ENCODE assay signal across 9 mouse cellular contexts in genomic region chr6:55039446-55039783, GRCm38 (mm10). TPM values are rescaled to one million over a fixed set of nuclear protein-coding genes. Genes with fewer than 3 reads are reported as not detected.
DNase-seq lines count a peak whose midpoint lies in the region; ATAC-seq and TF ChIP-seq lines count a peak whose summit lies in the region.
"Had no signal": no experiment of that assay in that cellular context is flagged by ENCODE, and none has a peak within 500 bp of the region (broad histone marks: within the 10 kb centered on the region; RNA-seq: fewer than 3 reads in every experiment).

No protein-coding gene starts in this region.

- in situ Hi-C loops in CH12.LX (cut with MboI; ENCODE audit: low pct_ligation_motif_present, low pct_unique_long_range_greater_than_20kb, low sequenced_read_pairs) = no loop called here

- no peak for DNase-seq in heart, embryonic 10.5 days (ENCODE audit: low spot score)
- no peak for DNase-seq in heart, postnatal 14 days
- DNase-seq in CH12.LX (ENCODE audit: extremely low read depth) = peak; percentile 34
- no peak for DNase-seq in hindbrain, embryonic 11.5 days (ENCODE audit: low spot score)
- no peak for DNase-seq in cerebellum, postnatal 10 days
- DNase-seq in gastrocnemius, postnatal 10 days = no peak
- DNase-seq: kidney, adult 9 months had no signal

- peak; percentile 69; the same call in 1 of the 2 replicates for TF ChIP-seq EP300 in CH12.LX (IDR thresholded peaks at IDR 0.05; ENCODE audit: low read length)

- H3K36me3 ChIP-seq in heart, embryonic 10.5 days = 0 out of 2 replicates have a peak, but pooled peaks cover 2% of the 10 kb centered on the region
- H3K36me3 ChIP-seq in CH12.LX (replicated peaks in 1 of 2; ENCODE audit: control insufficient read depth in 1 of 2, insufficient read depth in 1 of 2, low read length in 1 of 2) = peaks cover 10 to 34% of the 10 kb centered on the region in 2 experiments
- no peaks in the 10 kb centered on the region for H3K36me3 ChIP-seq in hindbrain, embryonic 11.5 days (ENCODE audit: control insufficient read depth, insufficient read depth, low read length)
- no peaks in the 10 kb centered on the region for H3K36me3 ChIP-seq in macrophage (ENCODE audit: inconsistent target)

- WGBS in heart, embryonic 10.5 days = 48% methylated on average over 6 of the region's 6 CpGs
- WGBS in hindbrain, embryonic 11.5 days = 77% methylated on average over 6 of the region's 6 CpGs
- 92% methylated on average over 6 of the region's 6 CpGs for WGBS in macrophage (ENCODE audit: missing documents)

- peak overlapping the region; percentile 95 for H3K4me2 ChIP-seq in CH12.LX (ENCODE audit: insufficient read depth, low read depth, poor library complexity, severe bottlenecking)
- peak overlapping the region; percentile 60; the same call in 1 of the 2 replicates for H3K4me2 ChIP-seq in hindbrain, embryonic 11.5 days (replicated peaks; ENCODE audit: low read depth, low read length)

- no peak for ATAC-seq in hindbrain, embryonic 11.5 days (ENCODE audit: low FRiP score)
- no peak for ATAC-seq in activated CD4-positive, CD25-positive, alpha-beta regulatory T cell, adult 4 months

- no peak for TF ChIP-seq CTCF in CH12.LX (conservative IDR thresholded peaks at IDR 0.05 in 1 of 2, IDR thresholded peaks at IDR 0.05 in 1 of 2; ENCODE audit: low read depth in 2 of 2, low read length in 2 of 2)

- H3K4me3 ChIP-seq in heart, embryonic 10.5 days = peak overlapping the region; percentile 100
- H3K4me3 ChIP-seq in CH12.LX (replicated peaks in 1 of 3; ENCODE audit: low read depth in 2 of 3, low read length in 2 of 3, poor library complexity in 1 of 3) = peak overlapping the region; percentile 92 to 100 (median 99)
- H3K4me3 ChIP-seq in hindbrain, embryonic 11.5 days (ENCODE audit: low read depth, low read length) = no peak overlapping the region; the same call in 1 of the 2 replicates
- peak overlapping the region; percentile 93; the same call in 1 of the 2 replicates for H3K4me3 ChIP-seq in macrophage (ENCODE audit: inconsistent target)

- H3K9ac ChIP-seq in CH12.LX (ENCODE audit: insufficient read depth, low read depth) = peak overlapping the region; percentile 96; the same call in 1 of the 2 replicates
- no peak overlapping the region for H3K9ac ChIP-seq in hindbrain, embryonic 11.5 days (ENCODE audit: low read depth, low read length)

- no peak for TF ChIP-seq POLR2A in CH12.LX (IDR thresholded peaks at IDR 0.05; ENCODE audit: low read depth, low read length)

- H3K27ac ChIP-seq in heart, embryonic 10.5 days = peak overlapping the region; percentile 99; the same call in 1 of the 2 replicates
- H3K27ac ChIP-seq in CH12.LX (ENCODE audit: insufficient read depth, low read depth) (no peak overlapping the region), macrophage (no peak overlapping the region)
- no peak overlapping the region for H3K27ac ChIP-seq in hindbrain, embryonic 11.5 days (ENCODE audit: low read depth, low read length)

- no peaks in the 10 kb centered on the region for H3K27me3 ChIP-seq in heart, embryonic 10.5 days (ENCODE audit: insufficient read depth, poor library complexity, severe bottlenecking)
- H3K27me3 ChIP-seq in CH12.LX (replicated peaks) = no peaks in the 10 kb centered on the region
- H3K27me3 ChIP-seq in hindbrain, embryonic 11.5 days (ENCODE audit: control insufficient read depth, insufficient read depth, low read length) = no peaks in the 10 kb centered on the region

- peaks cover 64% of the 10 kb centered on the region for H3K79me2 ChIP-seq in CH12.LX (replicated peaks; ENCODE audit: control insufficient read depth, extremely low read depth, insufficient read depth, poor library complexity, severe bottlenecking)
- H3K79me2 ChIP-seq in macrophage (ENCODE audit: inconsistent target) = peaks cover 63% of the 10 kb centered on the region

- dilution Hi-C loops in CH12.LX (cut with MboI; ENCODE audit: extremely low pct_ligation_motif_present, extremely low pct_unique_long_range_greater_than_20kb, low sequenced_read_pairs) = no loop called here

- H3K4me1 ChIP-seq in heart, embryonic 10.5 days = peaks cover 23% of the 10 kb centered on the region; the same call in 1 of the 2 replicates
- peaks cover 19 to 42% of the 10 kb centered on the region in 2 experiments for H3K4me1 ChIP-seq in CH12.LX (ENCODE audit: control insufficient read depth in 1 of 2, insufficient read depth in 2 of 2)
- H3K4me1 ChIP-seq in hindbrain, embryonic 11.5 days (replicated peaks; ENCODE audit: control insufficient read depth, insufficient read depth, low read length) = no peaks in the 10 kb centered on the region

- H3K9me3 ChIP-seq in heart, embryonic 10.5 days = no peaks in the 10 kb centered on the region
- H3K9me3 ChIP-seq in CH12.LX (replicated peaks; ENCODE audit: low read length) = peaks cover 6% of the 10 kb centered on the region
- no peaks in the 10 kb centered on the region for H3K9me3 ChIP-seq in hindbrain, embryonic 11.5 days (ENCODE audit: control insufficient read depth, low read length)

- TF ChIP-seq RAD21 in CH12.LX (IDR thresholded peaks at IDR 0.05; ENCODE audit: low read depth, low read length) = no peak

- intact Hi-C loops in heart, postnatal 14 days (cut with DNase I) = loop anchor here (2.0 kb wide), 1 partner anchor 71 kb away; no protein-coding TSS in a partner anchor

TF ChIP-seq in CH12.LX, 34 proteins besides CTCF, POLR2A, EP300 and RAD21 (continues in another document):
- 0 out of 2 replicates have a peak, but pooled peaks have one; percentile 27 for TF ChIP-seq MXI1 (IDR thresholded peaks at IDR 0.05; ENCODE audit: low read depth, low read length)
- peak; percentile 14; the same call in 1 of the 2 replicates for TF ChIP-seq IRF4 (IDR thresholded peaks at IDR 0.05; ENCODE audit: low read depth, low read length)
- no peak for TF ChIP-seq NELFE (IDR thresholded peaks at IDR 0.05; ENCODE audit: low read depth, low read length)
- TF ChIP-seq UBTF (IDR thresholded peaks at IDR 0.05; ENCODE audit: low read depth, low read length) = no peak
- no peak for TF ChIP-seq E2F4 (IDR thresholded peaks at IDR 0.05; ENCODE audit: insufficient replicate concordance, low read depth, low read length)
- TF ChIP-seq CHD1 (IDR thresholded peaks at IDR 0.05; ENCODE audit: low read depth, low read length) = 0 out of 2 replicates have a peak, but pooled peaks have one; percentile 7
- TF ChIP-seq TCF12 (IDR thresholded peaks at IDR 0.05; ENCODE audit: low read depth, low read length) = no peak
- no peak for TF ChIP-seq BHLHE40 (IDR thresholded peaks at IDR 0.05; ENCODE audit: low read depth, low read length)
- no peak for TF ChIP-seq USF1 (IDR thresholded peaks at IDR 0.05; ENCODE audit: low read depth, low read length)
- peak; percentile 39; the same call in 1 of the 2 replicates for TF ChIP-seq RCOR1 (conservative IDR thresholded peaks at IDR 0.05; ENCODE audit: low read depth, low read length)
- TF ChIP-seq MEF2A (IDR thresholded peaks at IDR 0.05; ENCODE audit: borderline replicate concordance, low read depth, low read length) = no peak
- no peak for TF ChIP-seq ZC3H11A (IDR thresholded peaks at IDR 0.05; ENCODE audit: low read depth, low read length)
- TF ChIP-seq MAZ (IDR thresholded peaks at IDR 0.05; ENCODE audit: low read depth, low read length) = no peak
- no peak for TF ChIP-seq HCFC1 (IDR thresholded peaks at IDR 0.05; ENCODE audit: low read depth, low read length)
- no peak; the same call in 1 of the 2 replicates for TF ChIP-seq ETS1 (conservative IDR thresholded peaks at IDR 0.05; ENCODE audit: low read depth, low read length)
- TF ChIP-seq KAT2A (IDR thresholded peaks at IDR 0.05; ENCODE audit: insufficient replicate concordance, low read length) = no peak
- no peak for TF ChIP-seq ELF1 (IDR thresholded peaks at IDR 0.05; ENCODE audit: low read depth, low read length)
- peak; percentile 96 for TF ChIP-seq JUND (conservative IDR thresholded peaks at IDR 0.05; ENCODE audit: low read depth, low read length)
- TF ChIP-seq CHD2 (IDR thresholded peaks at IDR 0.05; ENCODE audit: low read length) = no peak
- TF ChIP-seq MAX (IDR thresholded peaks at IDR 0.05; ENCODE audit: low read length) = no peak
- no peak for TF ChIP-seq ZKSCAN1 (IDR thresholded peaks at IDR 0.05; ENCODE audit: borderline replicate concordance, low read depth, low read length)
- TF ChIP-seq JUN (IDR thresholded peaks at IDR 0.05; ENCODE audit: insufficient read depth, low read depth, low read length) = peak; percentile 75

RNA-seq across cellular contexts. Expression of gene Gars, which starts 1.6 kb away (rescaled TPM):
- 220 and 246 TPM in 2 replicates for polyA plus RNA-seq in heart, embryonic 10.5 days (2016; fragmentation: Nextera tagmentation; extraction: Ambion mirVana)
- total RNA-seq in heart, postnatal 14 days (2021) = 10 to 100 TPM; 59.1 to 60.5 TPM
- total RNA-seq in CH12.LX (2012; rRNA removed) = 238 and 329 TPM in 2 replicates
- 432 and 457 TPM in 2 replicates for total RNA-seq in CH12.LX (2014; rRNA removed)
- polyA plus RNA-seq in CH12.LX (2012; ENCODE audit: insufficient read length, low read depth) = 341 and 354 TPM in 2 replicates
- 214 and 230 TPM in 2 replicates for polyA plus RNA-seq in hindbrain, embryonic 11.5 days (2014; fragmentation: Nextera tagmentation; extraction: Ambion mirVana)
- total RNA-seq in macrophage (2018; cell fraction: chromatin; rRNA removed) = 10 to 100 TPM in 24 of 26 experiments, 1 to 10 TPM in 2; 9.4 to 65.9 (median 32.9) TPM
- total RNA-seq in macrophage (2018; cell fraction: cytosol; rRNA removed) = 10 to 100 TPM; 37.7 to 77.4 (median 55.8) TPM
- total RNA-seq in macrophage (2018; cell fraction: nucleus; rRNA removed) = 10 to 100 TPM; 18.5 to 81.5 (median 46.6) TPM
- polyA plus RNA-seq in macrophage (2018) = 35.4 to 62.1 TPM (median 43.9 TPM) in 3 replicates
- polyA plus RNA-seq in activated CD4-positive, CD25-positive, alpha-beta regulatory T cell, adult 4 months (2017; shearing (Covaris generic)) = 10 to 100 TPM; 30.6 to 36.7 TPM
- total RNA-seq in gastrocnemius, postnatal 10 days (2021) = 10 to 100 TPM; 66.8 to 72.7 TPM

RNA-seq across cellular contexts. Expression of gene Ggct, which starts 46.7 kb away (rescaled TPM):
- polyA plus RNA-seq in heart, embryonic 10.5 days (2016; fragmentation: Nextera tagmentation; extraction: Ambion mirVana) = 8.1 and 8.3 TPM in 2 replicates
- total RNA-seq in heart, postnatal 14 days (2021) = 10 to 100 TPM; 15.0 to 17.8 TPM
- total RNA-seq in CH12.LX (2012; rRNA removed) = 9.8 and 12.3 TPM in 2 replicates
- total RNA-seq in CH12.LX (2014; rRNA removed) = 12.0 and 12.7 TPM in 2 replicates
- 24.5 and 31.8 TPM in 2 replicates for polyA plus RNA-seq in CH12.LX (2012; ENCODE audit: insufficient read length, low read depth)
- 18.2 and 18.9 TPM in 2 replicates for polyA plus RNA-seq in hindbrain, embryonic 11.5 days (2014; fragmentation: Nextera tagmentation; extraction: Ambion mirVana)
- total RNA-seq in macrophage (2018; cell fraction: chromatin; rRNA removed) = 10 to 100 TPM in 23 of 26 experiments, 1 to 10 TPM in 3; 5.2 to 91.6 (median 26.1) TPM
- total RNA-seq in macrophage (2018; cell fraction: cytosol; rRNA removed) = 10 to 100 TPM in 18 of 26 experiments, 1 to 10 TPM in 8; 2.5 to 32.0 (median 17.7) TPM
- 10 to 100 TPM in 23 of 26 experiments, 1 to 10 TPM in 3; 7.3 to 51.8 (median 24.8) TPM for total RNA-seq in macrophage (2018; cell fraction: nucleus; rRNA removed)
- 6.4 to 8.4 TPM (median 8.1 TPM) in 3 replicates for polyA plus RNA-seq in macrophage (2018)
- 10 to 100 TPM; 26.9 to 33.6 TPM for polyA plus RNA-seq in activated CD4-positive, CD25-positive, alpha-beta regulatory T cell, adult 4 months (2017; shearing (Covaris generic))
- 1 to 10 TPM; 6.3 TPM for total RNA-seq in gastrocnemius, postnatal 10 days (2021)
